Mouse (Mus musculus) stomach, postnatal 0 days (tissue): ENCODE measurements around the gene Gsc.

Experiments used
- CTCF ChIP-seq: IDR thresholded peaks from 2 replicates; pipeline ENCODE4 v1.5.1; 2016; ENCODE audit warnings: antibody characterized with exemption, low read depth, mild to moderate bottlenecking, moderate library complexity
- EP300 ChIP-seq: optimal IDR thresholded peaks from 2 replicates; pipeline ENCODE3; 2016; ENCODE audit warnings: antibody characterized with exemption

- no peak for TF ChIP-seq CTCF
- TF ChIP-seq EP300 = no peak
These were observed 39.9 kb downstream of the Gsc start for GRCm38 (mm10) chr12:104433214-104433613.
